Mouse (Mus musculus): Measurements from ENCODE around the gene Defa23.
"Not testable (repeated sequence)": the region's sequence is repeated elsewhere in the genome, so short reads cannot be mapped to it uniquely, and the experiment has no call there.

The Defa23 gene

GRCm38 (mm10) chr8:21054747-21055146, at the start of gene Defa23:
TSS of gene Defa23 (plus strand) at chr8:21055047.
- in situ Hi-C loops (cut with MboI; ENCODE audit: low sequenced_read_pairs): not testable (repeated sequence)

GRCm38 (mm10) chr8:21006801-21007200, 48.0 kb upstream of the Defa23 start:
- in situ Hi-C loops (cut with MboI; ENCODE audit: low sequenced_read_pairs): no loop called here

- in situ Hi-C loops (cut with MboI; ENCODE audit: low sequenced_read_pairs): not testable (repeated sequence)
Measured at GRCm38 (mm10) chr8:21008578-21008977, 46.3 kb upstream of the Defa23 start.

- in situ Hi-C loops (cut with MboI; ENCODE audit: low sequenced_read_pairs): not testable (repeated sequence)
Measured at GRCm38 (mm10) chr8:21010548-21010947, 44.3 kb upstream of the Defa23 start.

- in situ Hi-C loops (cut with MboI; ENCODE audit: low sequenced_read_pairs): not testable (repeated sequence)
Measured at GRCm38 (mm10) chr8:21025245-21025644, 29.6 kb upstream of the Defa23 start, which contains the start of gene Defa21. TSS of gene Defa21 (plus strand) at chr8:21025545.

- in situ Hi-C loops (cut with MboI; ENCODE audit: low sequenced_read_pairs): not testable (repeated sequence)
Measured at GRCm38 (mm10) chr8:21064738-21065137, 9.9 kb downstream of the Defa23 start, which contains the start of gene Defa35. TSS of gene Defa35 (plus strand) at chr8:21065038.

GRCm38 (mm10) chr8:21084142-21084541, 29.3 kb downstream of the Defa23 start, which contains the start of gene Defa25:
TSS of gene Defa25 (plus strand) at chr8:21084442.
- in situ Hi-C loops (cut with MboI; ENCODE audit: low sequenced_read_pairs): not testable (repeated sequence)

- in situ Hi-C loops (cut with MboI; ENCODE audit: low sequenced_read_pairs): no loop called here
Measured at GRCm38 (mm10) chr8:21093106-21093505, 38.3 kb downstream of the Defa23 start.

GRCm38 (mm10) chr8:21095950-21096349, 41.1 kb downstream of the Defa23 start, which contains the start of gene Gm14851:
TSS of gene Gm14851 (minus strand) at chr8:21096050.
- in situ Hi-C loops (cut with MboI; ENCODE audit: low sequenced_read_pairs): not testable (repeated sequence)
